Mouse (Mus musculus): ENCODE results near the gene Psenen. TPM values are rescaled to one million over a fixed set of nuclear protein-coding genes. Genes with fewer than 3 reads are reported as not detected.

Gene Psenen
- polyA plus RNA-seq, 1 experiment from 2014 or later, result 99.3 TPM

- Histone ChIP-seq H3K4me2 (ENCODE audit: low read depth, low read length, severe bottlenecking) (no peak overlapping the region), H3K27ac (ENCODE audit: low read depth, low read length) (no peak overlapping the region), H3K4me3 (ENCODE audit: low read depth, low read length) (no peak overlapping the region), H3K4me1 (replicated peaks; ENCODE audit: control insufficient read depth, insufficient read depth, low read length) (no peaks in the 10 kb centered on the region), H3K36me3 (ENCODE audit: control insufficient read depth, insufficient read depth, low read length) (no peaks in the 10 kb centered on the region), H3K9ac (ENCODE audit: low read length) (no peak overlapping the region), H3K27me3 (ENCODE audit: control insufficient read depth, insufficient read depth, low read length) (no peaks in the 10 kb centered on the region), H3K9me3 (ENCODE audit: control insufficient read depth, low read length) (no peaks in the 10 kb centered on the region)
- DNase-seq (ENCODE audit: low spot score) (no peak), ATAC-seq (replicated peaks; ENCODE audit: low FRiP score) (no peak)
- WGBS, result 76% methylated on average over 7 of the region's 7 CpGs
Observed at GRCm38 (mm10) chr7:30600651-30601050, 37.2 kb upstream of the Psenen start.

GRCm38 (mm10) chr7:30599933-30600353 lies 36.5 kb upstream of the Psenen start:
- no peak overlapping the region for H3K4me3 ChIP-seq (ENCODE audit: low read depth, low read length)
- DNase-seq (ENCODE audit: low spot score), result peak; percentile 92
- no peaks in the 10 kb centered on the region for H3K9me3 ChIP-seq (ENCODE audit: control insufficient read depth, low read length)
- no peaks in the 10 kb centered on the region for H3K36me3 ChIP-seq (ENCODE audit: control insufficient read depth, insufficient read depth, low read length)
- no peaks in the 10 kb centered on the region for H3K27me3 ChIP-seq (ENCODE audit: control insufficient read depth, insufficient read depth, low read length)
- no peak overlapping the region for H3K9ac ChIP-seq (ENCODE audit: low read length)
- H3K4me2 ChIP-seq (ENCODE audit: low read depth, low read length, severe bottlenecking), result peak overlapping the region; percentile 26; the same call in 1 of the 2 replicates
- H3K4me1 ChIP-seq (replicated peaks; ENCODE audit: control insufficient read depth, insufficient read depth, low read length), result no peaks in the 10 kb centered on the region
- no peak overlapping the region for H3K27ac ChIP-seq (ENCODE audit: low read depth, low read length)
- peak; percentile 98 for ATAC-seq (replicated peaks; ENCODE audit: low FRiP score)
- 3% methylated on average over 16 of the region's 16 CpGs for WGBS

- H3K4me2 ChIP-seq (ENCODE audit: low read depth, low read length, severe bottlenecking), result peak within 1 kb of the TSS; percentile 26; the same call in 1 of the 2 replicates
- H3K9ac ChIP-seq (ENCODE audit: low read length), result no peak within 1 kb of the TSS
- WGBS, result 93% methylated on average over 12 of the region's 12 CpGs
- ATAC-seq (replicated peaks; ENCODE audit: low FRiP score) (no peak), DNase-seq (ENCODE audit: low spot score) (no peak)
- H3K4me1 ChIP-seq (replicated peaks; ENCODE audit: control insufficient read depth, insufficient read depth, low read length), result no peaks in the 10 kb centered on the region
- H3K9me3 ChIP-seq (ENCODE audit: control insufficient read depth, low read length), result no peaks in the 10 kb centered on the region
- H3K36me3 ChIP-seq (ENCODE audit: control insufficient read depth, insufficient read depth, low read length), result no peaks in the 10 kb centered on the region
- no peaks in the 10 kb centered on the region for H3K27me3 ChIP-seq (ENCODE audit: control insufficient read depth, insufficient read depth, low read length)
- H3K4me3 ChIP-seq (ENCODE audit: low read depth, low read length), result no peak within 1 kb of the TSS
- H3K27ac ChIP-seq (ENCODE audit: low read depth, low read length), result no peak within 1 kb of the TSS
Observed at GRCm38 (mm10) chr7:30598786-30599185, 35.4 kb upstream of the Psenen start, which contains the start of gene Zbtb32. TSS of gene Zbtb32 (minus strand) at chr7:30598909.

- H3K4me2 ChIP-seq (ENCODE audit: low read depth, low read length, severe bottlenecking), result no peak overlapping the region
- no peaks in the 10 kb centered on the region for H3K9me3 ChIP-seq (ENCODE audit: control insufficient read depth, low read length)
- no peaks in the 10 kb centered on the region for H3K27me3 ChIP-seq (ENCODE audit: control insufficient read depth, insufficient read depth, low read length)
- no peak overlapping the region for H3K9ac ChIP-seq (ENCODE audit: low read length)
- no peak overlapping the region for H3K4me3 ChIP-seq (ENCODE audit: low read depth, low read length)
- 75% methylated on average over 5 of the region's 5 CpGs for WGBS
- ATAC-seq (replicated peaks; ENCODE audit: low FRiP score), result no peak
- no peaks in the 10 kb centered on the region for H3K4me1 ChIP-seq (replicated peaks; ENCODE audit: control insufficient read depth, insufficient read depth, low read length)
- no peak for DNase-seq (ENCODE audit: low spot score)
- no peak overlapping the region for H3K27ac ChIP-seq (ENCODE audit: low read depth, low read length)
- H3K36me3 ChIP-seq (ENCODE audit: control insufficient read depth, insufficient read depth, low read length), result no peaks in the 10 kb centered on the region
Observed at GRCm38 (mm10) chr7:30596811-30597210, 33.4 kb upstream of the Psenen start.

- no peaks in the 10 kb centered on the region for H3K4me1 ChIP-seq (replicated peaks; ENCODE audit: control insufficient read depth, insufficient read depth, low read length)
- H3K4me2 ChIP-seq (ENCODE audit: low read depth, low read length, severe bottlenecking), result no peak overlapping the region
- 86% methylated on average over 5 of the region's 5 CpGs for WGBS
- no peak overlapping the region for H3K4me3 ChIP-seq (ENCODE audit: low read depth, low read length)
- ATAC-seq (replicated peaks; ENCODE audit: low FRiP score) (no peak), DNase-seq (ENCODE audit: low spot score) (no peak)
- no peak overlapping the region; the same call in 1 of the 2 replicates for H3K9ac ChIP-seq (ENCODE audit: low read length)
- H3K36me3 ChIP-seq (ENCODE audit: control insufficient read depth, insufficient read depth, low read length), result no peaks in the 10 kb centered on the region
- H3K9me3 ChIP-seq (ENCODE audit: control insufficient read depth, low read length), result no peaks in the 10 kb centered on the region
- no peaks in the 10 kb centered on the region for H3K27me3 ChIP-seq (ENCODE audit: control insufficient read depth, insufficient read depth, low read length)
- no peak overlapping the region for H3K27ac ChIP-seq (ENCODE audit: low read depth, low read length)
Observed at GRCm38 (mm10) chr7:30596093-30596492, 32.7 kb upstream of the Psenen start.

- H3K4me3 ChIP-seq (ENCODE audit: low read depth, low read length), result no peak overlapping the region
- WGBS, result 60% methylated on average over 4 of the region's 4 CpGs
- H3K4me2 ChIP-seq (ENCODE audit: low read depth, low read length, severe bottlenecking), result no peak overlapping the region
- H3K9ac ChIP-seq (ENCODE audit: low read length), result no peak overlapping the region
- no peaks in the 10 kb centered on the region for H3K9me3 ChIP-seq (ENCODE audit: control insufficient read depth, low read length)
- H3K4me1 ChIP-seq (replicated peaks; ENCODE audit: control insufficient read depth, insufficient read depth, low read length), result no peaks in the 10 kb centered on the region; the same call in 1 of the 2 replicates
- DNase-seq (ENCODE audit: low spot score), result no peak
- H3K27ac ChIP-seq (ENCODE audit: low read depth, low read length), result no peak overlapping the region
- no peaks in the 10 kb centered on the region for H3K36me3 ChIP-seq (ENCODE audit: control insufficient read depth, insufficient read depth, low read length)
- no peaks in the 10 kb centered on the region for H3K27me3 ChIP-seq (ENCODE audit: control insufficient read depth, insufficient read depth, low read length)
- ATAC-seq (replicated peaks; ENCODE audit: low FRiP score), result no peak
Observed at GRCm38 (mm10) chr7:30594510-30595024, 31.1 kb upstream of the Psenen start.

GRCm38 (mm10) chr7:30593579-30594509 lies 30.4 kb upstream of the Psenen start:
- WGBS, result 79% methylated on average over 10 of the region's 10 CpGs
- no peak overlapping the region for H3K9ac ChIP-seq (ENCODE audit: low read length)
- no peaks in the 10 kb centered on the region for H3K36me3 ChIP-seq (ENCODE audit: control insufficient read depth, insufficient read depth, low read length)

GRCm38 (mm10) chr7:30592772-30593423 lies 29.5 kb upstream of the Psenen start:
- no peak for DNase-seq (ENCODE audit: low spot score)
- 60% methylated on average over 5 of the region's 5 CpGs for WGBS
- Histone ChIP-seq H3K27me3 (ENCODE audit: control insufficient read depth, insufficient read depth, low read length) (no peaks in the 10 kb centered on the region), H3K4me3 (ENCODE audit: low read depth, low read length) (no peak overlapping the region), H3K9ac (ENCODE audit: low read length) (no peak overlapping the region), H3K9me3 (ENCODE audit: control insufficient read depth, low read length) (no peaks in the 10 kb centered on the region), H3K4me2 (ENCODE audit: low read depth, low read length, severe bottlenecking) (no peak overlapping the region), H3K27ac (ENCODE audit: low read depth, low read length) (no peak overlapping the region), H3K4me1 (replicated peaks; ENCODE audit: control insufficient read depth, insufficient read depth, low read length) (no peaks in the 10 kb centered on the region; the same call in 1 of the 2 replicates), H3K36me3 (ENCODE audit: control insufficient read depth, insufficient read depth, low read length) (no peaks in the 10 kb centered on the region)
- ATAC-seq (replicated peaks; ENCODE audit: low FRiP score), result no peak

More at GRCm38 (mm10) chr7:30593579-30594509, 30.4 kb upstream of the Psenen start:
- no peaks in the 10 kb centered on the region; the same call in 1 of the 2 replicates for H3K4me1 ChIP-seq (replicated peaks; ENCODE audit: control insufficient read depth, insufficient read depth, low read length)
- DNase-seq (ENCODE audit: low spot score) (no peak), ATAC-seq (replicated peaks; ENCODE audit: low FRiP score) (no peak)
- no peak overlapping the region for H3K4me2 ChIP-seq (ENCODE audit: low read depth, low read length, severe bottlenecking)
- H3K4me3 ChIP-seq (ENCODE audit: low read depth, low read length), result no peak overlapping the region
- no peaks in the 10 kb centered on the region for H3K27me3 ChIP-seq (ENCODE audit: control insufficient read depth, insufficient read depth, low read length)
- H3K27ac ChIP-seq (ENCODE audit: low read depth, low read length), result no peak overlapping the region
- no peaks in the 10 kb centered on the region for H3K9me3 ChIP-seq (ENCODE audit: control insufficient read depth, low read length)
